Mouse (Mus musculus): ENCODE results near the gene Emg1. TPM values are rescaled to one million over a fixed set of nuclear protein-coding genes. Genes with fewer than 3 reads are reported as not detected.
A peak's percentile ranks its signal among the peaks of the same experiment; 100 is the strongest.

Emg1 gene
- polyA plus RNA-seq (2011; ENCODE audit: insufficient read depth, insufficient read length, low replicate concordance, missing spikeins) = 101 and 149 TPM in 2 replicates

DNA sequence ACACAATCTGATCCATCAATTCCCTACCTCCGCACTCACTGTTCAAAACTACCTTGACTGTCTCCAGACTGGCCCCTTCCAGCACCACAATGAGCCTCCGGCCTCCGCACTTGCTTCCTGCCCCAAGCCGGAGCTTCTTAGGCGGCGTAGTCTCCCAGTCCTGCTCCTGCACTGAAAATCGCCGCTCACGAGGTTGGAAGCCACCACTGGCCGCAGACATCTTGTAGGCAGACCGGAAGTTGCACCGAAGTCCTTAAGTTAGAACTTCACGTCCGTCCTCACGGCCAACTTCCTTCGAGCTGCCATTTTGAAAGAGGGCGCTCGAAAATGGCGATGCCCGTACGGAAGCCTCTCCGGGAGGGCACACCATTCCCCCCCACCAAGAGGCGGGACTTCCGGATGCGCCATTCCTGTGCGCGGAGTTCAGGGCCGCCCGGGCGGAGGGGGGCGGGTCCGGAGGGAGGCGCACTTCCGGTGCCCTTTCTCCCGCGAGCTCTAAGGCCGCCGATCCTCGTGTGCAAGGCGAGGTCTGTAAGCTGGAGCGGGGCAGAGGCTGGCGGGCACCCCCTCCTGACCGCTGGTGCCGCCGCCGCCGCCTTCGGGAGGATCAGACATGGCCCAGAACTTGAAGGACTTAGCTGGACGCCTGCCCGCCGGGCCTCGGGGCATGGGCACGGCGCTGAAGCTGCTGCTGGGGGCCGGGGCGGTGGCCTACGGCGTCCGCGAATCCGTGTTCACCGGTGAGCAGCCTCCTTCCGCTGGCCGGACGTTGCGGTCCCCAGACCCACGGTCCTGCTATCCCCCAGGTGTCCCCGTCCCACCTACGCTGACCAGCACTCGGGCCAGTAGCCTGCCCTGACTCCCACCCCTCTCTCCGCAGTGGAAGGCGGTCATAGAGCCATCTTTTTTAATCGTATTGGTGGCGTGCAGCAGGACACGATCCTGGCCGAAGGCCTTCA is at the start of gene Emg1, which contains the start of gene Phb2:
Emg1 (minus strand) TSS at position 355 of the 959 bp plus-strand sequence.
Phb2 (plus strand) TSS at position 513 of the 959 bp plus-strand sequence.
- Histone ChIP-seq H3K4me3 (replicated peaks; ENCODE audit: control insufficient read depth, low read depth, low read length) (peak within 1 kb of the TSS; percentile 96), H3K4me1 (ENCODE audit: control insufficient read depth, insufficient read depth, low read length) (peaks cover 2% of the 10 kb centered on the region; the same call in 1 of the 2 replicates)

DNA sequence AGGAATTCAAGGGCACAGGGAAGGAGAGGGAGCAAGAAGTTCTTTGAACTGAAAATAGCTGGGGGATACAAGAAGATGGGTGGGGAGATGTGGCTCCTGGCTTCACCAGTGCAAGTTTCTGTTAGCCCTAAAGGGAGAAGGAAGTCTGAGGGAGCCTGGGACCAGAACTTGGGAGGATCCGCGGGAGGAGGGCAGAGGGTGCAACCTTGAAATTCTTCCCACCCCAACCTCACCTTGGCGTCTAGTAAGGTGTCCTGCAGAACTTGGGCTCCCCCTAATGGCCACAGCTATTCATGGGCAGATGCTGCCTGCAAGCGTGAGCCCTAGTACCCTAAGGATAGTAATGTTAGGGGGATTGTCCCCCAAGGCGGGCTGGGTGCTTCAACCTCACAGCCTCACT is 47.3 kb upstream of the Emg1 start:
- H3K27ac ChIP-seq (ENCODE audit: control insufficient read depth, insufficient read depth, low read depth, low read length, poor library complexity) = no peak overlapping the region
- 0% methylated on average over 5 of the region's 5 CpGs for WGBS

More for the DNA sequence above, at the start of gene Emg1, which contains the start of gene Phb2:
- TF ChIP-seq POLR2A (IDR thresholded peaks at IDR 0.05; ENCODE audit: borderline replicate concordance, control insufficient read depth, low read depth, low read length) (no peak; the same call in none of the 2 replicates), CTCF (IDR thresholded peaks at IDR 0.05; ENCODE audit: control insufficient read depth, insufficient read depth, low read length) (peak; percentile 6; the same call in 1 of the 2 replicates)
- WGBS = under 1% methylated on average over 76 of the region's 76 CpGs
- H3K27ac ChIP-seq (ENCODE audit: control insufficient read depth, insufficient read depth, low read depth, low read length, poor library complexity) = peak within 1 kb of the TSS; percentile 78

DNA sequence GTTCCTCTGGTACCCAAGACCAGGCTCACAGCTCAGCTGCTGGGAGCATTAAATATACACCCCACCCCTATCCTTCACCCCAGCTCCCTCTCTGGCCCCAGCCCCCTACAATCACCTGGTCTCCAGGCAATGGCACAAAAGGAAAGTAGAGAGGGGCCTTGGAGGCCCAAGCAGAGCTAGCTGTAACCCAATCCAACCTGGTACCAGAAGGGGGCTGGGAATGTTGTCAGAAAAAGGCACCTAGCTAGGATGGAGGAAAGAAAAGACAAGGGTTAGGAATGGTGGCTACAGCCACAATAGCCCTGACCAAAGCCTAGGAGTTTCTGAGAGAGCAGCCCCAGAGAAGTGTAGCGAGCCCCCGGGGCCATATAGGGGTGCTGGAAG is 46.9 kb upstream of the Emg1 start:
- Histone ChIP-seq H3K4me3 (replicated peaks; ENCODE audit: control insufficient read depth, low read depth, low read length) (no peak overlapping the region), H3K4me1 (ENCODE audit: control insufficient read depth, insufficient read depth, low read length) (no peaks in the 10 kb centered on the region), H3K27ac (ENCODE audit: control insufficient read depth, insufficient read depth, low read depth, low read length, poor library complexity) (no peak overlapping the region)
- WGBS = 33% methylated on average over 2 of the region's 2 CpGs
- TF ChIP-seq POLR2A (IDR thresholded peaks at IDR 0.05; ENCODE audit: borderline replicate concordance, control insufficient read depth, low read depth, low read length) = no peak
- no peak for TF ChIP-seq CTCF (IDR thresholded peaks at IDR 0.05; ENCODE audit: control insufficient read depth, insufficient read depth, low read length)

More for the DNA sequence above, 47.3 kb upstream of the Emg1 start:
- no peaks in the 10 kb centered on the region for H3K4me1 ChIP-seq (ENCODE audit: control insufficient read depth, insufficient read depth, low read length)
- H3K4me3 ChIP-seq (replicated peaks; ENCODE audit: control insufficient read depth, low read depth, low read length) = no peak overlapping the region
- TF ChIP-seq POLR2A (IDR thresholded peaks at IDR 0.05; ENCODE audit: borderline replicate concordance, control insufficient read depth, low read depth, low read length) (no peak), CTCF (IDR thresholded peaks at IDR 0.05; ENCODE audit: control insufficient read depth, insufficient read depth, low read length) (peak; percentile 98)

DNA sequence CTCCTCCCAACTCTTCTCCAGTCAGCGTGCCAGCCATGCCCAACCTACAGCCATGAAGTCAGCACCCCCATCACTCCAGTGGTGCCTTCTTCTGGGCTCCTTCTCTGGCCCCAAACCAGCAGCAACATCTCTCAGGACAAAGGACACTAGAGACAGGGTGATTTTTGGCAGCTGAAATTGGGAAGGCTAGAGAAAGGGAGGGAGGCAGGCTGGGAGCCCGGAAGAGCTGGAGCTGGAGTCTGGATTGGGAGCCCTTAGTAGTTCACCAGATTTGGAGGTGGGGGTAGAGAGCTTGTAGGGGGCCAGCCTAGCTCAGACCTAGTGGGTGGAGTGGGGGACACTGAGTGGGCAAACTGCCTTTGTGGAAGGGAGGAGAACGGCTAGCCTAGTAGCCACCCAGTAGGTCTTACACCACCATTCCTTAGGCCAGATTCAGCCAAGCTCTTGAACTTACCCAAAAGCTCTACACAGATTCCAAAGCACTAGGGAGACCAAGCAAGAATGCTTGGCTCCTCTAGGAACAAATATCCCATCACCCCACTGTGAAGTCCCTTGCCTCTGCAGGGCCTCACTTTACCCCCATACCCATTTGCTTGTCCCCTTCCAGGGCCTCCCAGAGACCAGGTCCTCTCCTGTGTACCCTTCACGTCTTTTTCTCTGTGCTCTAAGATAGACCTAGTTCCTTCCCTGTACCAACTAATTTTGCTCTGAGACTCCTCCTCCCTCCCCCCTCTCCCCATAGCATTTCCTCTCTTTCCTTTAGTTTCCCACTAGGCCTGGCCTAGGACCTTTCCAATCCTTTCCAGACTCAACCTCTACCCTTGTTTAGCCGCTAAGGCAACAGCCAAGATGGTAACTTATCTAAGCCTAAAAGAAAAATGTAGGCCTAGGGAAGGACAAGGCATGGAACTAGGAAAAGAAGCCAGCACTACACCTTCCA is 46.2 kb upstream of the Emg1 start:
- no peak overlapping the region for H3K27ac ChIP-seq (ENCODE audit: control insufficient read depth, insufficient read depth, low read depth, low read length, poor library complexity)
- H3K4me1 ChIP-seq (ENCODE audit: control insufficient read depth, insufficient read depth, low read length) = no peaks in the 10 kb centered on the region
- TF ChIP-seq CTCF (IDR thresholded peaks at IDR 0.05; ENCODE audit: control insufficient read depth, insufficient read depth, low read length) (no peak), POLR2A (IDR thresholded peaks at IDR 0.05; ENCODE audit: borderline replicate concordance, control insufficient read depth, low read depth, low read length) (no peak)
- 69% methylated on average over 5 of the region's 5 CpGs for WGBS
- no peak overlapping the region for H3K4me3 ChIP-seq (replicated peaks; ENCODE audit: control insufficient read depth, low read depth, low read length)

DNA sequence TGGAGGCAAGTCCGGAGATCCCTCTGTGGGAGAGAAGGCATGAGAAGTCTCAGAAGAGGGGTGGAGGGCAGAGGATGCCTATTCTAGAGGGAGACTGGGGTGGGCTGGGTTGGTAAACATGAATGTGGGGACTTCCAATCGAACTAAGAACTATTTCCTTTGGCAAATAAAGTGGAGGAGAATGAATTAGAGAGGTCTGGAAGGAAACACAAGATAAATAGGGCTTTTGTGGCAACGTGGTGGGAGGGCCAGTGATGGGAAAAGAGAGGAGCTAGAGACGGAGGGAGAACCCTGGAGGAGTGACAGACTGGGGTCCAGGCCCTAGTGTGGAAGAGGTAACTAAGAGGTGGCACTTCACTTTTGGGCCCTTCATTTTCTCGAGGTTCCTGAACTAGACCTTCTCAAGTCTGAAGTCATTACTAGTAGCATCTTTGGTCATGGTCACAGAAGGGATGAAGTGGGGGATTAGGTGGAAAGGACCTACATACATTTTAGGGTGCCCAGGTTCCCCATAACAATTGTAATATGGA is 45.4 kb upstream of the Emg1 start:
- 35% methylated on average over 5 of the region's 5 CpGs for WGBS
- Histone ChIP-seq H3K4me1 (ENCODE audit: control insufficient read depth, insufficient read depth, low read length) (no peaks in the 10 kb centered on the region), H3K4me3 (replicated peaks; ENCODE audit: control insufficient read depth, low read depth, low read length) (no peak overlapping the region), H3K27ac (ENCODE audit: control insufficient read depth, insufficient read depth, low read depth, low read length, poor library complexity) (no peak overlapping the region)
- TF ChIP-seq CTCF (IDR thresholded peaks at IDR 0.05; ENCODE audit: control insufficient read depth, insufficient read depth, low read length) = no peak
- no peak for TF ChIP-seq POLR2A (IDR thresholded peaks at IDR 0.05; ENCODE audit: borderline replicate concordance, control insufficient read depth, low read depth, low read length)

DNA sequence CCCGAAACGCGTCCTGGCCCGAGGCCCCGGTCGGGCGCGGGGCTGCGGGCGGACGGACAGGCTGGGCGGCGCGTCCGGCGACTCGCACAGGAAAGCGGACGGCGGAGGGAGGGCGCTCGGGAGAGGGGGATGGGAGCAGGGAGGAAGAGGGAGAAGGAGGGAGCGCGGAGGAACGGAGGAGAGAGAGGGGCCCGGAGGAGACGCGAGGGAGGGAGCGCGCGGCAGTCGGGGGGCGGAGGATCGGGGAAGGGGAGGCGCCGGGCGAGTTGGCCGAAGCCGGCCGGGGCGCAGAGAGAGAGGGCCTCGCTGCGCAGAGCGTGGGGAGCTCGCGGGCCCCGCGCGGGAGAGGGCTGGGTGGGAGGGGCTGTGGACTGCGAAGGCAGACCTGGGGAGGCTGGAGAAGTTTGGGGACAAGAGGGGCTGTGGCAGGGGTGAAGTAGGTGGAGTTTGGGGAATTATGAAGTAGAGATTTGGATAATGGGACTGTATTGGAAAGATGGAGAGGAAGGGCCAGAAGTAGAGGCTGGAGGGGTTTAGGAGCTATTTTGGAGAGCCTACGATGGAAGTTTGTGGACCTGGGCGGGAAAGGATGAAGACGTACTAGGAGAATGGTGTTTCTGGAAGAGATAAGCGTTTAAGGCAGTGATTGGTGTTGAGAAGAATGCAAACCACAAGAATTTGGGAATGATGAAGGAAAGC is 44.8 kb upstream of the Emg1 start:
- TF ChIP-seq CTCF (IDR thresholded peaks at IDR 0.05; ENCODE audit: control insufficient read depth, insufficient read depth, low read length) (no peak), POLR2A (IDR thresholded peaks at IDR 0.05; ENCODE audit: borderline replicate concordance, control insufficient read depth, low read depth, low read length) (no peak)
- Histone ChIP-seq H3K4me1 (ENCODE audit: control insufficient read depth, insufficient read depth, low read length) (no peaks in the 10 kb centered on the region), H3K27ac (ENCODE audit: control insufficient read depth, insufficient read depth, low read depth, low read length, poor library complexity) (peak overlapping the region; percentile 77), H3K4me3 (replicated peaks; ENCODE audit: control insufficient read depth, low read depth, low read length) (peak overlapping the region; percentile 66)
- 2% methylated on average over 54 of the region's 54 CpGs for WGBS
